Mouse (Mus musculus) liver, embryonic 12.5 days (tissue): ENCODE measurements around the gene Atp13a3. TPM values are rescaled to one million over a fixed set of nuclear protein-coding genes. Genes with fewer than 3 reads are reported as not detected.

Experiments
- ATAC-seq: fragments of 200-750 bp; cut with Nextera tagmentation; 2 replicates; pipeline ENCODE4 v1.8.0; 2017; ENCODE audit warnings: moderate number of reproducible peaks, mild to moderate bottlenecking, moderate library complexity
- H3K27ac ChIP-seq: fragments of 300-500 bp; sonication (generic); 2 replicates; pipeline ENCODE4 v1.5.1; 2016; ENCODE audit warnings: mild to moderate bottlenecking
- H3K27me3 ChIP-seq: fragments of 300-500 bp; sonication (generic); replicated peaks from 2 replicates; pipeline ENCODE4 v1.6.1; 2016; ENCODE audit warnings: mild to moderate bottlenecking, moderate library complexity
- H3K36me3 ChIP-seq: fragments of 300-500 bp; sonication (generic); 2 replicates; pipeline ENCODE4 v1.6.1; 2016; ENCODE audit warnings: mild to moderate bottlenecking, moderate library complexity
- H3K4me1 ChIP-seq: fragments of 300-500 bp; sonication (generic); 2 replicates; pipeline ENCODE4 v1.6.1; 2016
- H3K4me2 ChIP-seq: fragments of 300-500 bp; sonication (generic); 2 replicates; pipeline ENCODE4 v1.6.1; 2016; ENCODE audit warnings: mild to moderate bottlenecking, moderate library complexity
- H3K4me3 ChIP-seq: fragments of 300-500 bp; sonication (generic); 2 replicates; pipeline ENCODE4 v1.5.1; 2016; ENCODE audit warnings: mild to moderate bottlenecking, moderate library complexity
- H3K9ac ChIP-seq: fragments of 300-500 bp; sonication (generic); 2 replicates; pipeline ENCODE4 v1.6.1; 2016; ENCODE audit warnings: mild to moderate bottlenecking, moderate library complexity
- H3K9me3 ChIP-seq: fragments of 300-500 bp; sonication (generic); replicated peaks from 2 replicates; pipeline ENCODE4 v1.6.1; 2016; ENCODE audit warnings: mild to moderate bottlenecking, moderate library complexity
- WGBS: fragments of 180-500 bp; shearing (Covaris S2); methylation state at CpG from one replicate; pipeline ENCODE4 v1.1.7; 2016; ENCODE audit not compliant: insufficient replicate concordance; 5-methylcytosine and 5-hydroxymethylcytosine counted together
- polyA plus RNA-seq: library from polyadenylated mRNA; unstranded; fragments of >200 nt; fragmentation: Nextera tagmentation; extraction: Ambion mirVana; gene quantifications from 2 replicates; pipeline ENCODE4 v1.2.1, GENCODE M21; 2016

The Atp13a3 gene
- polyA plus RNA-seq, 1 experiment from 2014 or later = 17.7 TPM

DNA sequence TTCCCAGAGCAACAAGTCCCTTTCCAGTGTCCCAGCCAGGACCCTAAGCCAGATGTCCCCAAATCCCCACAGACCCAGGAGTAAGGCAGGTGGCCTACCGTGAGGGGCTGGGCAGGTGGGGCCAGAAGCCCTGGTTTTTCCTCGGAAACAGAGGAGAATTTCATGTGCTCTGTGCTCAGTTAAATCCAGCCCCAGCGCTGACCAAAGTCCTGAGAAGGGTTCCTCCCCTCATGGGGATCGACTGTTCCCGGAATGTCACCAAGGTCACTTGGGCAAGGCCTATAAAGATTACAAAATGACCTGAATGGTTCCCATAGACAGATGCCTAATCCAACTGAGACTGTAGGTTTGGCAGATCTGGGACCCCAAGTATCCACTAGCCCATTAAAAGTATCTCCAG is 138.4 kb downstream of the Atp13a3 start, which contains the start of gene Cpn2:
Cpn2 (minus strand) TSS at position 141 of the 400 bp plus-strand sequence.
- Histone ChIP-seq H3K4me1 (peaks cover 11% of the 10 kb centered on the region; the same call in 1 of the 2 replicates), H3K36me3 (no peaks in the 10 kb centered on the region), H3K27me3 (no peaks in the 10 kb centered on the region), H3K27ac (peak within 1 kb of the TSS; percentile 42; the same call in 1 of the 2 replicates), H3K4me2 (peak within 1 kb of the TSS; percentile 32), H3K9me3 (no peaks in the 10 kb centered on the region), H3K9ac (peak within 1 kb of the TSS; percentile 39; the same call in 1 of the 2 replicates), H3K4me3 (peak within 1 kb of the TSS; percentile 16; the same call in 1 of the 2 replicates)
- WGBS = 66% methylated on average over 5 of the region's 5 CpGs
- no peak for ATAC-seq

DNA sequence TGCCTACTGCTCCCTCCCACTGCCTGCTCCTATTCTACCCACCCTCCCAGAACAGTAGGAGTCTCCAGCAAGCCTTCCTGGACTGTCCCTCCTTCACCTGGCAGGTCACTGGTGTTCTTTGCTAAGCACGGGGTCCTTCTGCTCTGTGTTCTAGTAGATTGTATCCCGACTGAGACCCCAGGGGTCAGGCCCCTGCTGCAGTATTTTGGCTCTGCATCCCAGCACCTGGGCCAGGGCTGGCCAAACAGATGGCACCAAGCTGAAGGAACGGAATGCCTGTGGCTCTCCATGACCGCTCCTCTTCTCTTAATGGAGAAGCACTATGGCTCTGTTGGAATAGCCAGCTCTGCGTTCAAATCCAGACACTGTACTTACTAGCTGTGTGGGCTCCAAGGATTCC is 139.2 kb downstream of the Atp13a3 start:
- no peak for ATAC-seq
- Histone ChIP-seq H3K4me2 (peak overlapping the region; percentile 32), H3K9ac (no peak overlapping the region), H3K4me1 (peaks cover 10% of the 10 kb centered on the region; the same call in 1 of the 2 replicates), H3K36me3 (no peaks in the 10 kb centered on the region), H3K27ac (no peak overlapping the region), H3K9me3 (no peaks in the 10 kb centered on the region), H3K4me3 (0 out of 2 replicates have a peak overlapping the region, but pooled peaks have one; percentile 16), H3K27me3 (no peaks in the 10 kb centered on the region)
- 71% methylated on average over 5 of the region's 5 CpGs for WGBS

GRCm38 (mm10) chr16:30265611-30266010 is 140.2 kb downstream of the Atp13a3 start:
- Histone ChIP-seq H3K9ac (no peak overlapping the region), H3K4me3 (no peak overlapping the region)

GRCm38 (mm10) chr16:30263156-30263555 is 142.6 kb downstream of the Atp13a3 start:
- no peaks in the 10 kb centered on the region for H3K9me3 ChIP-seq
- no peaks in the 10 kb centered on the region for H3K36me3 ChIP-seq
- H3K4me2 ChIP-seq = no peak overlapping the region
- H3K27me3 ChIP-seq = no peaks in the 10 kb centered on the region
- no peak overlapping the region for H3K27ac ChIP-seq
- WGBS = 44% methylated on average over 4 of the region's 4 CpGs
- no peak for ATAC-seq
- peaks cover 7% of the 10 kb centered on the region; the same call in 1 of the 2 replicates for H3K4me1 ChIP-seq
- no peak overlapping the region for H3K4me3 ChIP-seq
- H3K9ac ChIP-seq = no peak overlapping the region

More at GRCm38 (mm10) chr16:30265611-30266010, 140.2 kb downstream of the Atp13a3 start:
- WGBS = 48% methylated on average over 4 of the region's 4 CpGs
- peaks cover 5% of the 10 kb centered on the region; the same call in 1 of the 2 replicates for H3K4me1 ChIP-seq
- no peak overlapping the region for H3K4me2 ChIP-seq
- no peaks in the 10 kb centered on the region for H3K27me3 ChIP-seq
- no peaks in the 10 kb centered on the region for H3K9me3 ChIP-seq
- ATAC-seq = no peak
- H3K36me3 ChIP-seq = no peaks in the 10 kb centered on the region
- H3K27ac ChIP-seq = no peak overlapping the region

- ATAC-seq = no peak
- 0% methylated on average over 2 of the region's 2 CpGs for WGBS
- no peaks in the 10 kb centered on the region for H3K9me3 ChIP-seq
- H3K36me3 ChIP-seq = no peaks in the 10 kb centered on the region
- H3K4me1 ChIP-seq = peaks cover 12% of the 10 kb centered on the region
- no peaks in the 10 kb centered on the region for H3K27me3 ChIP-seq
- no peak overlapping the region for H3K4me2 ChIP-seq
- H3K9ac ChIP-seq = no peak overlapping the region
- H3K4me3 ChIP-seq = no peak overlapping the region
- no peak overlapping the region for H3K27ac ChIP-seq
Observed at GRCm38 (mm10) chr16:30262664-30263063, 143.1 kb downstream of the Atp13a3 start.

Other genes starting within 250 kb of the Atp13a3 start
- 1.5 and 1.6 TPM in 2 replicates for gene Cpn2, start 138.5 kb downstream of the Atp13a3 start, polyA plus RNA-seq
- gene Lrrc15, start 122.7 kb downstream of the Atp13a3 start, polyA plus RNA-seq = 0.02 TPM in 1 of 2 replicates, not detected in the other
- 31.3 and 32.1 TPM in 2 replicates for gene Gp5, start 95.2 kb downstream of the Atp13a3 start, polyA plus RNA-seq
- gene Tmem44, start 144.9 kb upstream of the Atp13a3 start, polyA plus RNA-seq = 1.5 and 1.7 TPM in 2 replicates
- 49.2 and 50.9 TPM in 2 replicates for gene Lsg1, start 181.6 kb upstream of the Atp13a3 start, polyA plus RNA-seq
- gene Fam43a, start 193.7 kb upstream of the Atp13a3 start, polyA plus RNA-seq = 8.8 and 9.2 TPM in 2 replicates